Mouse (Mus musculus) cerebellum, adult 2 months (tissue): ENCODE measurements around the gene Cyp11a1. TPM values are rescaled to one million over a fixed set of nuclear protein-coding genes. Genes with fewer than 3 reads are reported as not detected.
A peak's percentile ranks its signal among the peaks of the same experiment; 100 is the strongest.

ENCODE experiments used
- DNase-seq, 2 experiments: peaks; one replicate each; pipeline ENCODE4 v3.0.0; 2021
- H3K27ac ChIP-seq: fragments of 200-500 bp; 2 replicates; pipeline ENCODE4 v1.5.1; 2012; ENCODE audit warnings: low read length, control low read depth, inconsistent platforms; ENCODE audit not compliant: insufficient read depth
- H3K27me3 ChIP-seq: fragments of 200-500 bp; 2 replicates; pipeline ENCODE4 v1.6.1; 2012; ENCODE audit warnings: inconsistent platforms, mild to moderate bottlenecking, low read length, moderate library complexity; ENCODE audit not compliant: control insufficient read depth, insufficient read depth
- H3K4me1 ChIP-seq: fragments of 200-500 bp; 2 replicates; pipeline ENCODE4 v1.6.1; 2011; ENCODE audit warnings: low read length; ENCODE audit not compliant: control insufficient read depth, insufficient read depth
- H3K4me3 ChIP-seq: fragments of 200-500 bp; replicated peaks from 2 replicates; pipeline ENCODE3; 2011; ENCODE audit warnings: mild to moderate bottlenecking, low read depth, low read length, control low read depth; ENCODE audit not compliant: insufficient read depth
- CTCF ChIP-seq: fragments of 200-500 bp; IDR thresholded peaks from 2 replicates; pipeline ENCODE4 v1.5.1; 2011; ENCODE audit warnings: low read depth, mild to moderate bottlenecking, control low read depth, low read length, moderate library complexity, borderline replicate concordance; ENCODE audit not compliant: insufficient read depth
- POLR2A ChIP-seq: fragments of 200-500 bp; IDR thresholded peaks from 2 replicates; pipeline ENCODE4 v1.6.1; 2011; ENCODE audit warnings: low read length, control low read depth, borderline replicate concordance; ENCODE audit not compliant: insufficient read depth
- WGBS: fragments of 180-500 bp; shearing (Covaris S2); methylation state at CpG from one replicate; pipeline ENCODE4 v1.1.7; 2018; 5-methylcytosine and 5-hydroxymethylcytosine counted together
- polyA plus RNA-seq: library from polyadenylated mRNA; depleted of rRNA; stranded (reverse); fragments of >200 nt; gene quantifications from 2 replicates; pipeline ENCODE4 v1.2.3, GENCODE M21; 2012

Cyp11a1 gene
- polyA plus RNA-seq, 1 experiment = 3.7 TPM

DNA sequence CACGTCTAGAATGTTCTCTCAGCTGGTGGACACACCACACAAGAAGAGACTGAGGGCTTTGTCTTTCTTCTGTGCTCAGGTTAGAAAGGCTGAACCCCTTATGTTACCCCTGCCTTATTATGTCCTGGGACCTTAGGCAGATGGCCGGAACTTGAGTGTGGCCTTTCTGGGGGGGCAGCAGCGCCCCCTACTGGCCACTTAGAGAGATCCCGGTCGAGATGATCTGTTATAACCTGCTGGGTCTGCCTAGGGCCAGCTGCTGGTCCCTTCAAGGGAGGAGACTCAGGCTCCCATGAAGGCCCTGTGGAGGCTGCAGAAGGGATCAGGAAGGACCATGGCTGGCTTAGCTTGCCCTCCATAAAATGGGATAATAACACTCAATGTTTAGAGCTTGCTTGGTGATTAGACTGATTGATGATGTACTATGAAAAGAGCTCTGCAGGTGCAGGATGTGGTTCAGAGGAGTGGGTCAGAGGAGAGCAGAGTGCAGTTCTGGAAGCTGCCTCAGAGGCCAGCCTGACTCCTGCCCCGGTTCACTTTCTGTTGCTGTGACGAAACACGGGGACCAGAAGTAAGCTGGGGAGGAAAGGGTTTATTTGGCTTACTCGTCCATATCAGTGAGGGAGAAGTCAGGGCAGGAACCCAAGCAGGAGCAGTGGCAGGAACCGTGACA, 15.6 kb upstream of the Cyp11a1 start:
- Histone ChIP-seq H3K27ac (no peak overlapping the region), H3K4me3 (no peak overlapping the region), H3K27me3 (no peaks in the 10 kb centered on the region), H3K4me1 (peaks cover 8% of the 10 kb centered on the region; the same call in 1 of the 2 replicates)
- 44% methylated on average over 10 of the region's 10 CpGs for WGBS
- DNase-seq = peak; percentile 58 to 60
- TF ChIP-seq POLR2A (no peak), CTCF (peak; percentile 73)

DNA sequence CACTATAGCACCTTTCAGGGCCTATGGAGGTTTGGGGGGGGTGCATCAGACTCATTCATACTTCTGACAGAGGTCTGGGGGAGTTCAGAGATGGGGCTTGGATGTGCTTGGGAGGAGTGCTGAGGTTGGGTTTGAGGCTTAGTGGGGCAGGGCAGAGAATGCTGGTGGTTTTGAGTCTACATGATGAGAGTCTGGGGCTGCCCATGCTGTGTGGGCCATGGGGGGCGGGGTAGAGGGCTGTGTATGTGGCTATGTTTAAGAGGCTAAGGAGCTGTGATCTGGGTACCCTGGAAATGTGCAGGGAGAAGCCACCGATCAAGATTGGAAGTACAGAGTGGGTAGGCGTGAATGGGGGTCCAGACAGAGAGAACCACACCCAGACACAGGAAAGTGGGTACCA, 14.2 kb upstream of the Cyp11a1 start:
- Histone ChIP-seq H3K27me3 (no peaks in the 10 kb centered on the region), H3K4me3 (no peak overlapping the region), H3K27ac (no peak overlapping the region), H3K4me1 (peaks cover 8% of the 10 kb centered on the region; the same call in 1 of the 2 replicates)
- no peak for DNase-seq
- no peak for TF ChIP-seq POLR2A
- TF ChIP-seq CTCF = no peak
- WGBS = 98% methylated on average over 3 of the region's 3 CpGs

DNA sequence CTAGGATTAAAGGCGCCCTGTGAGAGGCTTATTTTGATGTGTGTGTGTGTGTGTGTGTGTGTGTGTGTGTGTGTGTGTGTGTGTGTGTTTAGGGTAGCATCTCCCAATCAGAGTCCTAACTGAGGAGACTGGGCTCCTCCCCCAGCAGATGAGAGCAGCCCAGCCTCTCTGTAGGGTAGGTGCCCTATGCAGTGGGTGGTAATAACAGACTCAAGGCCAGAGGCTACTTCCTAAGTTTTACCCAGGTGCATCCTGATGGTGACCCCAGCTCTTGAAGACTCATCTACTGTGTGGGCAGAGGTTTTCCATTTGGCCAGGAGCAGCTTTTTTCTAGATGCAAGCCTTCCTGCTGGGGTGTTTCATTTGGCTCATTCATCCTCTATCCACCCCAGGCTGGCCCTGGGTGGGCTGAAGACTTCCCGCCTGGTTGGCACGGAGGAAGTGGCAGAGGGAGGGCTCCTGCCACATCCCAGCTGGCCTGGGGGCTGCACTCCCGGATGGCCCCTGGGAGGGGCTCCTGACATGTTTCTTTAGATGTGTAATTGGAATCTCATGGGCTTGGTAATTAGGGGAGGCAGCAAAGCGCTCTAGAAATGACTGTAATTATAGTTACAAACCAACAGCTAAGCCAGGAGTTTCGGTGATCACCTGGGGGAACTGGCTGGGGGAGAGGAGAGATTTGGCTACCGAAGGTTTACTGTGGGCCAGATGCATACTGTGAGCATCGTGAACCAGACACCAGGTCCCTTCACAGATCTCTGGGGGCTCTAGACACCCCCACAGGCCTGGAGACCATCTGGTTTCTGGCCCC, 13.2 kb upstream of the Cyp11a1 start:
- TF ChIP-seq POLR2A (no peak), CTCF (no peak)
- no peak overlapping the region for H3K27ac ChIP-seq
- 47% methylated on average over 8 of the region's 8 CpGs for WGBS
- H3K27me3 ChIP-seq = no peaks in the 10 kb centered on the region
- no peak for DNase-seq
- 0 out of 2 replicates have a peak, but pooled peaks cover 4% of the 10 kb centered on the region for H3K4me1 ChIP-seq
- no peak overlapping the region for H3K4me3 ChIP-seq

DNA sequence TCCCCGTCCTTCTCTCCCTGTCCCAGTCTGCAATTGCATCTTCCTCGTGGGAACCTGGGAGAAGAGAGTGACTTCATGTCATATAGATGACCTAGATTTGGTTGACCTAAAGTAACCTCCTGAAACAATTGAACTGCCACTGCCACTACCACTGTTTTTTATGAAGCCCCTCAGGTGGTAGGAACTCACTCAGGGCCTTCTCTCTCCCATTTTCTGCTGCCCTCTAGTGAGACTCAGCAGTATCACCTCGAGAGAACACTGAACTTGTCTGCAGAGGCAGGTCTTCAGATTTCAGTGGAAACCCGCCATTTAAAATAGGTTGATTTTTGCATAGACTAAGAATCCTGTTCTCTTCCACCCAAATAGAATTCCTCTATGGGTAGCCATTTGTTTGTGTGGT, 10.9 kb upstream of the Cyp11a1 start:
- DNase-seq = peak in 1 of 2 experiments; percentile 44
- H3K4me1 ChIP-seq = no peaks in the 10 kb centered on the region
- H3K27me3 ChIP-seq = no peaks in the 10 kb centered on the region
- TF ChIP-seq POLR2A (no peak), CTCF (peak; percentile 57)
- no peak overlapping the region for H3K4me3 ChIP-seq
- 63% methylated on average over 4 of the region's 4 CpGs for WGBS
- H3K27ac ChIP-seq = no peak overlapping the region

DNA sequence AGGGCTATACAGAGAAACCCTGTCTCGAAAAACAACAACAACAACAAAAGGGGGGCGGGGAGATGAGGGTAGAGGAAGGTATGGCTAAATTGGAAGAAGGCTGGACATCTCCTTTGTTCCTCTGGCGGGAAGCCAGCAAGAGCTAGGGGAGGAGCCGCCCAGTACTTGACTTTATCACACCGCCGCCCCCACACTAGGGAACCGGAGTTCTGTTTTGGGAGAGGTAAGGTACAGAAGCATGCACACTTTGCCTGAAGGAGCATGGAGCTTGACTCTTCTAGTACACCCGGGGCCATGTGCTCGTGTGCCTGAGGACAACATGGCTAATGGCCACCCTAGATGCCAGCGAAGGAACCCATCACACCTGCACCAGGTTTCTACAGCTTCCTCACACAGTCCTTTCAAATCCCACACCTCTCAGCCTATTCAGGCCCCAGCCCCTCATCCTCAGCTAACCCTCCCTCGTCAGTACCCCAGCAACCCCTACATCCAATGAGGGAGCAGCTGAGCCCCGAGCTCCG, 8.6 kb upstream of the Cyp11a1 start:
- TF ChIP-seq CTCF = no peak
- no peaks in the 10 kb centered on the region for H3K27me3 ChIP-seq
- H3K4me1 ChIP-seq = no peaks in the 10 kb centered on the region
- peak overlapping the region; percentile 57 for H3K4me3 ChIP-seq
- no peak overlapping the region for H3K27ac ChIP-seq
- WGBS = 32% methylated on average over 13 of the region's 13 CpGs
- DNase-seq = no peak

DNA sequence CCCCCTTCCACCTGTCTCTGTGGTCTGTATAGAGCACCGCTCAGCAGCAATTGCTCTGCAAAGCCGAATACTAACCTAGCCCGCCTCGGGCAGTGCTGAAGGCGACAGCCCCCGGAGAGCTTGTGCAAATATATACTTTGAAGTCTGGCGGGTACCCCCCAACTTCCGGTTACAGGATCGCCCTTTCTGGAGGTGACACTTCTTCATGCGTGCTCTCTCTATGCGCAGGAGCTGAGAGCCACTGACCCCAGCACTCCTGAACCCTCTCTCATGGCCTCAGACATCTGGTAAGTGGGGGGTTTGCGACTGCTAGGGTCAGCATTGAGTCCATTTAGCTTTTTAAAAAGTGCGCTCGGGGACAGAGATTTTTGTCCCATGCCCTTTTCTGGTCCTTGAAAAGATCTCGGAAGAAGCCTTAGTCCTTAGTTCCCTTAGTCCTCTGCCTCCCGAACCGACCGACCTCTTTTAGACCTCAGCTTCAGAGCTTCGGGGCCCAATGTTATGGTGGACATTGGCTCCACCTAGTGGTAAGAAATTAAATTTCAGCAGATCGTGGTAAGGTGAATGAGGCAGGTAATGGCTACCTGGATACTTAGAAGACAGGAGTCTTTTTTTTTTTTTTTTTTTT, 8.1 kb upstream of the Cyp11a1 start:
- H3K27me3 ChIP-seq = no peaks in the 10 kb centered on the region
- no peaks in the 10 kb centered on the region for H3K4me1 ChIP-seq
- DNase-seq = peak; percentile 85 to 86
- H3K27ac ChIP-seq = no peak overlapping the region
- H3K4me3 ChIP-seq = peak overlapping the region; percentile 57
- TF ChIP-seq CTCF (peak; percentile 85), POLR2A (peak; percentile 13; the same call in 1 of the 2 replicates)
- WGBS = 2% methylated on average over 20 of the region's 20 CpGs

DNA sequence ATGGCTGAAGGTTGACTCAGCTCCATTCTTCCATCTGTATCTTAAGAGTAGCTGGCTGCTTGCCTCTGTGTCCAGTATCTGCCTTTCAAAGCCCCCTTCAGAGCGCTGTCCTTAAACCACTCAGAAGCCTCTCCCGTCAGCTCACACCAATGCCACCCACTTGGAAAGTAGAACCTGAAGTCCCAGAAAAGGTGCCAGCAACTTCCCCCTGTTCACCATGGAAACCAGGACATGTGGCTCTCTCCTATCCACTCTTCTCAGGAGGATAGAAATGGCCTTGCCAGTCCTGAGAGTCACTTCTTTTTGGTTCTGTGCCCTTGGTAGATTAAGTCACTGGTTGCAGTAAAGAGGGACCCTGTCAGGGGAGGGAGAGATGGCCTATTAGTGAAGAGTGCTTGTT, 7.5 kb upstream of the Cyp11a1 start:
- peak in 1 of 2 experiments; percentile 27 for DNase-seq
- WGBS = 24% methylated on average over 2 of the region's 2 CpGs

More for the DNA sequence above, 7.5 kb upstream of the Cyp11a1 start:
- no peaks in the 10 kb centered on the region for H3K27me3 ChIP-seq
- no peaks in the 10 kb centered on the region for H3K4me1 ChIP-seq
- TF ChIP-seq POLR2A (0 out of 2 replicates have a peak, but pooled peaks have one; percentile 4), CTCF (no peak)
- H3K27ac ChIP-seq = no peak overlapping the region
- H3K4me3 ChIP-seq = no peak overlapping the region
